In the genomic region with DNA sequence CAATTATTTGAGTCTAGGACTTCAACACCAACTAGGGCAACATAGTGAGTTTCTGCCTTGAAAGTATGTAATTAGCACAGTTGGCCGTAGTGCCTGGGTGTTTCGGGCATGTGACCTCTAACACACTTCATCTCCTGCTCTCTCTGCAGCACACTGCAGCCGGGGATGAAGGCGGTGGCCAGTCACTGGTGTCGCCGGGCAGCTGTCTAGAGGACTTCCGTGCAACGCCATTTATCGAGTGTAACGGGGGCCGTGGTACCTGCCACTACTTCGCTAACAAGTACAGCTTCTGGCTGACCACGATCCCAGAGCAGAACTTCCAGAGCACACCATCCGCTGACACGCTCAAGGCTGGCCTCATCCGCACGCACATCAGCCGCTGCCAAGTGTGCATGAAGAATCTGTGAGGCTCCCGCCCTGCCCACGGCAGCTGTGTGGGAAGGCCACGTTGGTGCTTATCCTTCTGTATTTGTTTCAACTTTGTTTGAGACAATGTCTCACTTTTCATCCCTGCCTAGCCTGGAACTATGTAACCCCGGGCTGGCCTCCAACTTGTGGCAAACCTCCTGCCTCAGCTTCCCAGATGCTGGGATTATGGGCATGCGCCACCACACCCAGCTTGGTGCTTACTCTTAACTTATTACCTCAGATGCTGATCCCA, we compare ENCODE assay signal across 21 mouse cellular contexts. TPM values are rescaled to one million over a fixed set of nuclear protein-coding genes. Genes with fewer than 3 reads are reported as not detected.
DNase-seq lines count a peak whose midpoint lies in the region; ATAC-seq and TF ChIP-seq lines count a peak whose summit lies in the region.
"Had no signal": no experiment of that assay in that cellular context is flagged by ENCODE, and none has a peak within 500 bp of the region (broad histone marks: within the 10 kb centered on the region; RNA-seq: fewer than 3 reads in every experiment).

No protein-coding gene starts in this region.

- no peak overlapping the region for H3K4me2 ChIP-seq in hindbrain, postnatal 0 days (ENCODE audit: low read depth, low read length)
- H3K4me2 ChIP-seq: embryonic facial prominence, embryonic 12.5 days; forebrain, embryonic 13.5 days; forebrain, embryonic 15.5 days had no signal

- no peaks in the 10 kb centered on the region for H3K9me3 ChIP-seq in hindbrain, postnatal 0 days (ENCODE audit: low read length)
- H3K9me3 ChIP-seq: embryonic facial prominence, embryonic 10.5 days; embryonic facial prominence, embryonic 12.5 days; forebrain, embryonic 13.5 days; forebrain, embryonic 15.5 days had no signal

- peaks cover 4% of the 10 kb centered on the region; the same call in 1 of the 2 replicates for H3K36me3 ChIP-seq in hindbrain, postnatal 0 days (ENCODE audit: insufficient read depth, low read length)
- H3K36me3 ChIP-seq: forebrain, embryonic 15.5 days had no signal

- no peak overlapping the region for H3K9ac ChIP-seq in hindbrain, postnatal 0 days (replicated peaks; ENCODE audit: low read length)
- H3K9ac ChIP-seq: embryonic facial prominence, embryonic 12.5 days; forebrain, embryonic 13.5 days; forebrain, embryonic 15.5 days; forebrain, postnatal 0 days had no signal

- H3K4me1 ChIP-seq in hindbrain, postnatal 0 days (ENCODE audit: insufficient read depth, low read length), result peaks cover 4% of the 10 kb centered on the region; the same call in 1 of the 2 replicates

- WGBS in hindbrain, postnatal 0 days, result 90% methylated on average over 23 of the region's 23 CpGs

- H3K27me3 ChIP-seq in hindbrain, postnatal 0 days (ENCODE audit: insufficient read depth, low read length), result no peaks in the 10 kb centered on the region
- H3K27me3 ChIP-seq: CH12.LX; embryonic facial prominence, embryonic 12.5 days; forebrain, embryonic 13.5 days; forebrain, embryonic 15.5 days had no signal

- TF ChIP-seq CTCF in hindbrain, postnatal 0 days (IDR thresholded peaks at IDR 0.05; ENCODE audit: low read depth), result no peak

- peak; percentile 88 for DNase-seq in heart, adult 11 months
- no peak for DNase-seq in heart, postnatal 25 days (ENCODE audit: low spot score)
- peak; percentile 58 for DNase-seq in testis, postnatal 10 days (ENCODE audit: low spot score)
- DNase-seq in hindbrain, postnatal 0 days (ENCODE audit: low spot score), result no peak
- DNase-seq in cerebellum, postnatal 36 days, result no peak
- DNase-seq: adrenal gland, adult 2 months; adrenal gland, postnatal 10 days; adrenal gland, postnatal 25 days; B cell, adult 2 months; cerebellum, adult 11 months; cerebellum, adult 18-20 months; cerebellum, adult 8-10 months; cerebellum, adult 9-11 months; cerebellum, postnatal 14 days; forebrain, postnatal 0 days had no signal

- intact Hi-C loops in heart, postnatal 25 days (cut with DNase I), result no loop called here

- no peak for ATAC-seq in hindbrain, postnatal 0 days
- ATAC-seq: CD4-positive, CD25-positive, alpha-beta regulatory T cell, adult 4 months; forebrain, embryonic 13.5 days; forebrain, embryonic 15.5 days; forebrain, postnatal 0 days had no signal

- H3K27ac ChIP-seq in hindbrain, postnatal 0 days, result no peak overlapping the region
- H3K27ac ChIP-seq: embryonic facial prominence, embryonic 10.5 days; embryonic facial prominence, embryonic 12.5 days; forebrain, embryonic 13.5 days; forebrain, embryonic 15.5 days had no signal

- no peak overlapping the region for H3K4me3 ChIP-seq in hindbrain, postnatal 0 days (ENCODE audit: low read length)
- H3K4me3 ChIP-seq: embryonic facial prominence, embryonic 10.5 days; embryonic facial prominence, embryonic 12.5 days; forebrain, embryonic 13.5 days; forebrain, embryonic 15.5 days had no signal

RNA-seq across cellular contexts. Expression of gene Rab20, which starts 30.5 kb away (rescaled TPM):
- total RNA-seq in heart, postnatal 25 days (2021), result 10 to 100 TPM; 24.3 to 27.3 TPM
- total RNA-seq in hindbrain, postnatal 0 days (2014; rRNA removed), result 0.58 and 4.7 TPM in 2 replicates
- 2.2 and 3.1 TPM in 2 replicates for polyA plus RNA-seq in hindbrain, postnatal 0 days (2015; fragmentation: Nextera tagmentation; extraction: Ambion mirVana)

RNA-seq across cellular contexts. Expression of gene Naxd, which starts 49.3 kb away (rescaled TPM):
- total RNA-seq in heart, postnatal 25 days (2021), result 10 to 100 TPM; 32.7 to 36.8 TPM
- 86.9 and 115 TPM in 2 replicates for total RNA-seq in hindbrain, postnatal 0 days (2014; rRNA removed)
- polyA plus RNA-seq in hindbrain, postnatal 0 days (2015; fragmentation: Nextera tagmentation; extraction: Ambion mirVana), result 125 and 129 TPM in 2 replicates

Comparison
In these comparisons a context has a peak if more than half of its experiments do, and no peak if none do; other contexts are left out.
1. DNase-seq: peak in heart, adult 11 months (single experiment) and testis, postnatal 10 days (single experiment); none in heart, postnatal 25 days (single experiment), hindbrain, postnatal 0 days (single experiment) and cerebellum, postnatal 36 days (0 of 2).